Mouse (Mus musculus): ENCODE measurements around the gene Ypel2. TPM values are rescaled to one million over a fixed set of nuclear protein-coding genes. Genes with fewer than 3 reads are reported as not detected.

Gene Ypel2
- polyA plus RNA-seq, 1 experiment from 2014 or later = 7.7 TPM

- H3K4me3 ChIP-seq (replicated peaks; ENCODE audit: low read length) = no peak overlapping the region
- H3K27ac ChIP-seq (ENCODE audit: low read length) = 0 out of 2 replicates have a peak overlapping the region, but pooled peaks have one; percentile 10
- ATAC-seq (ENCODE audit: insufficient read depth, low FRiP score) = no peak
- 59% methylated on average over 9 of the region's 9 CpGs for WGBS
- H3K9ac ChIP-seq (ENCODE audit: low read length) = no peak overlapping the region
- peaks cover 4% of the 10 kb centered on the region for H3K4me1 ChIP-seq (ENCODE audit: control insufficient read depth, insufficient read depth, low read length)
- no peaks in the 10 kb centered on the region for H3K9me3 ChIP-seq (replicated peaks; ENCODE audit: control insufficient read depth, low read length)
- H3K27me3 ChIP-seq (ENCODE audit: control insufficient read depth, insufficient read depth, low read length) = no peaks in the 10 kb centered on the region
- no peak overlapping the region for H3K4me2 ChIP-seq (ENCODE audit: low read depth, low read length)
- H3K36me3 ChIP-seq (ENCODE audit: control insufficient read depth, insufficient read depth, low read length) = no peaks in the 10 kb centered on the region
Measured at GRCm38 (mm10) chr11:86895156-86895555, 98.4 kb downstream of the Ypel2 start.

- Histone ChIP-seq H3K4me1 (ENCODE audit: control insufficient read depth, insufficient read depth, low read length) (peaks cover 4% of the 10 kb centered on the region), H3K4me3 (replicated peaks; ENCODE audit: low read length) (peak overlapping the region; percentile 27), H3K27me3 (ENCODE audit: control insufficient read depth, insufficient read depth, low read length) (no peaks in the 10 kb centered on the region), H3K9me3 (replicated peaks; ENCODE audit: control insufficient read depth, low read length) (no peaks in the 10 kb centered on the region), H3K4me2 (ENCODE audit: low read depth, low read length) (peak overlapping the region; percentile 49), H3K36me3 (ENCODE audit: control insufficient read depth, insufficient read depth, low read length) (no peaks in the 10 kb centered on the region), H3K9ac (ENCODE audit: low read length) (peak overlapping the region; percentile 29; the same call in 1 of the 2 replicates), H3K27ac (ENCODE audit: low read length) (no peak overlapping the region)
- 6% methylated on average over 19 of the region's 19 CpGs for WGBS
- ATAC-seq (ENCODE audit: insufficient read depth, low FRiP score) = peak; percentile 72
Measured at GRCm38 (mm10) chr11:86894171-86894577, 99.3 kb downstream of the Ypel2 start.

GRCm38 (mm10) chr11:86892996-86893670, 100.4 kb downstream of the Ypel2 start:
- no peak for ATAC-seq (ENCODE audit: insufficient read depth, low FRiP score)
- Histone ChIP-seq H3K27me3 (ENCODE audit: control insufficient read depth, insufficient read depth, low read length) (no peaks in the 10 kb centered on the region), H3K4me1 (ENCODE audit: control insufficient read depth, insufficient read depth, low read length) (peaks cover 1% of the 10 kb centered on the region), H3K4me3 (replicated peaks; ENCODE audit: low read length) (no peak overlapping the region), H3K9ac (ENCODE audit: low read length) (no peak overlapping the region), H3K36me3 (ENCODE audit: control insufficient read depth, insufficient read depth, low read length) (no peaks in the 10 kb centered on the region), H3K4me2 (ENCODE audit: low read depth, low read length) (no peak overlapping the region), H3K27ac (ENCODE audit: low read length) (no peak overlapping the region), H3K9me3 (replicated peaks; ENCODE audit: control insufficient read depth, low read length) (no peaks in the 10 kb centered on the region)
- WGBS = 83% methylated on average over 15 of the region's 15 CpGs

Other genes starting within 250 kb of the Ypel2 start
- 148 and 164 TPM in 2 replicates for gene Cltc, start 236.1 kb downstream of the Ypel2 start, polyA plus RNA-seq (2015; fragmentation: Nextera tagmentation; extraction: Ambion mirVana)
- gene Dhx40, start 186.0 kb downstream of the Ypel2 start, polyA plus RNA-seq (2015; fragmentation: Nextera tagmentation; extraction: Ambion mirVana) = 17.1 and 17.7 TPM in 2 replicates
- gene Gdpd1, start 80.4 kb upstream of the Ypel2 start, polyA plus RNA-seq (2015; fragmentation: Nextera tagmentation; extraction: Ambion mirVana) = 34.9 and 41.5 TPM in 2 replicates
- gene Smg8, start 93.1 kb upstream of the Ypel2 start, polyA plus RNA-seq (2015; fragmentation: Nextera tagmentation; extraction: Ambion mirVana) = 17.7 and 17.9 TPM in 2 replicates
- 6.0 and 6.9 TPM in 2 replicates for gene Prr11, start 115.0 kb upstream of the Ypel2 start, polyA plus RNA-seq (2015; fragmentation: Nextera tagmentation; extraction: Ambion mirVana)
- 42.4 and 47.2 TPM in 2 replicates for gene Ska2, start 115.5 kb upstream of the Ypel2 start, polyA plus RNA-seq (2015; fragmentation: Nextera tagmentation; extraction: Ambion mirVana)
- gene Trim37, start 133.4 kb upstream of the Ypel2 start, polyA plus RNA-seq (2015; fragmentation: Nextera tagmentation; extraction: Ambion mirVana) = 21.0 and 22.7 TPM in 2 replicates